Mouse (Mus musculus) MEL (cell line): ENCODE measurements around the gene Tatdn2.

Source experiments
- CHD2 ChIP-seq: IDR thresholded peaks from 2 replicates; pipeline ENCODE4 v1.6.1; 2011; ENCODE audit warnings: low read length, improper control_type of control experiment
- CTCF ChIP-seq, 3 experiments: IDR thresholded peaks in 2 of 3; conservative IDR thresholded peaks in 1 of 3; 2 replicates each; pipeline ENCODE4 v1.5.1; 2011 to 2012; ENCODE audit warnings: low read length in 3 of 3, low read depth in 2 of 3, mild to moderate bottlenecking in 2 of 3, improper control_type of control experiment in 1 of 3, inconsistent platforms in 1 of 3, mixed read lengths in 1 of 3, moderate library complexity in 1 of 3; ENCODE audit not compliant: control insufficient read depth in 1 of 3, insufficient read depth in 1 of 3, poor library complexity in 1 of 3, severe bottlenecking in 1 of 3
- E2F4 ChIP-seq: IDR thresholded peaks from 2 replicates; pipeline ENCODE4 v1.6.1; 2011; ENCODE audit warnings: low read depth, low read length, improper control_type of control experiment, borderline replicate concordance
- EP300 ChIP-seq, 2 experiments: IDR thresholded peaks; 2 replicates each; pipeline ENCODE4 v1.6.1; 2011; ENCODE audit warnings: improper control_type of control experiment in 2 of 2, low read length in 2 of 2, low read depth in 1 of 2, mild to moderate bottlenecking in 1 of 2
- MAZ ChIP-seq: IDR thresholded peaks from 2 replicates; pipeline ENCODE4 v1.6.1; 2012; ENCODE audit warnings: low read depth, mild to moderate bottlenecking, inconsistent platforms, low read length, improper control_type of control experiment
- POLR2A ChIP-seq, 2 experiments: IDR thresholded peaks; 2 replicates each; pipeline ENCODE4 v1.6.1; 2011 to 2012; ENCODE audit warnings: low read length in 2 of 2, mild to moderate bottlenecking in 2 of 2, control low read depth in 1 of 2, improper control_type of control experiment in 1 of 2, low read depth in 1 of 2, moderate library complexity in 1 of 2; ENCODE audit not compliant: control insufficient read depth in 1 of 2, insufficient read depth in 1 of 2, poor library complexity in 1 of 2
- POLR2AphosphoS2 ChIP-seq: IDR thresholded peaks from 2 replicates; pipeline ENCODE4 v1.6.1; 2011; ENCODE audit warnings: low read length, improper control_type of control experiment
- RCOR1 ChIP-seq: IDR thresholded peaks from 2 replicates; pipeline ENCODE4 v1.6.1; 2012; ENCODE audit warnings: low read depth, mild to moderate bottlenecking, inconsistent platforms, low read length, improper control_type of control experiment
- TAL1 ChIP-seq: IDR thresholded peaks from 2 replicates; pipeline ENCODE4 v1.6.1; 2012; ENCODE audit warnings: mild to moderate bottlenecking, inconsistent platforms, low read length, moderate library complexity, mixed read lengths
- TBP ChIP-seq: IDR thresholded peaks from 2 replicates; pipeline ENCODE4 v1.8.0; 2011; ENCODE audit warnings: low read depth, low read length, improper control_type of control experiment
- USF1 ChIP-seq: IDR thresholded peaks from 2 replicates; pipeline ENCODE4 v1.6.1; 2014; ENCODE audit warnings: low read depth, mild to moderate bottlenecking, inconsistent platforms, low read length, improper control_type of control experiment, moderate library complexity
- USF2 ChIP-seq, 2 experiments: IDR thresholded peaks; 2 replicates each; pipeline ENCODE4 v1.6.1; 2011 to 2012; ENCODE audit warnings: improper control_type of control experiment in 2 of 2, low read length in 2 of 2, borderline replicate concordance in 1 of 2, inconsistent platforms in 1 of 2, low read depth in 1 of 2, mild to moderate bottlenecking in 1 of 2; ENCODE audit not compliant: insufficient read depth in 1 of 2

- TF ChIP-seq CTCF (IDR thresholded peaks at IDR 0.05 in 2 of 3, conservative IDR thresholded peaks at IDR 0.05 in 1 of 3; ENCODE audit: control insufficient read depth in 1 of 3, insufficient read depth in 1 of 3, low read depth in 2 of 3, low read length in 3 of 3, poor library complexity in 1 of 3, severe bottlenecking in 1 of 3) (no peak), POLR2A (IDR thresholded peaks at IDR 0.05; ENCODE audit: control insufficient read depth in 1 of 2, insufficient read depth in 1 of 2, low read depth in 1 of 2, low read length in 2 of 2, poor library complexity in 1 of 2) (no peak), RCOR1 (no peak), EP300 (IDR thresholded peaks at IDR 0.05; ENCODE audit: low read depth in 1 of 2, low read length in 2 of 2) (no peak), POLR2AphosphoS2 (no peak), CHD2 (no peak), USF1 (no peak), MAZ (no peak), USF2 (IDR thresholded peaks at IDR 0.05; ENCODE audit: borderline replicate concordance in 1 of 2, insufficient read depth in 1 of 2, low read depth in 1 of 2, low read length in 2 of 2) (no peak), TAL1 (no peak), TBP (no peak), E2F4 (no peak)
Measured at GRCm38 (mm10) chr6:113742321-113742720, 45.5 kb downstream of the Tatdn2 start.
